Comparison of ENCODE assay signal across 23 mouse cellular contexts in genomic region chr9:60063191-60063720, GRCm38 (mm10).
DNase-seq lines count a peak whose midpoint lies in the region; ATAC-seq lines count a peak whose summit lies in the region.
"Had no signal": no experiment of that assay in that cellular context is flagged by ENCODE, and none has a peak within 500 bp of the region (broad histone marks: within the 10 kb centered on the region; RNA-seq: fewer than 3 reads in every experiment).

No protein-coding gene starts in this region.

- no peaks in the 10 kb centered on the region for H3K36me3 ChIP-seq in limb, embryonic 15.5 days
- no peaks in the 10 kb centered on the region for H3K36me3 ChIP-seq in limb, embryonic 10.5 days
- H3K36me3 ChIP-seq in embryonic facial prominence, embryonic 10.5 days (replicated peaks): no peaks in the 10 kb centered on the region
- no peaks in the 10 kb centered on the region for H3K36me3 ChIP-seq in forebrain, embryonic 12.5 days (replicated peaks)
- no peaks in the 10 kb centered on the region for H3K36me3 ChIP-seq in heart, embryonic 12.5 days
- H3K36me3 ChIP-seq: embryonic facial prominence, embryonic 12.5 days; forebrain, embryonic 10.5 days; forebrain, embryonic 15.5 days; G1E; hindbrain, embryonic 10.5 days; intestine, embryonic 15.5 days had no signal

- 0 out of 2 replicates have a peak, but pooled peaks have one; percentile 58 for ATAC-seq in limb, embryonic 15.5 days (ENCODE audit: insufficient number of reproducible peaks, low FRiP score, low TSS enrichment, low read depth)
- no peak for ATAC-seq in forebrain, embryonic 12.5 days (ENCODE audit: low FRiP score)
- no peak for ATAC-seq in heart, embryonic 12.5 days (ENCODE audit: insufficient number of reproducible peaks, low FRiP score)
- ATAC-seq: CD4-positive, CD25-positive, alpha-beta regulatory T cell, adult 4 months; forebrain, embryonic 15.5 days; intestine, embryonic 15.5 days had no signal

- no peak overlapping the region for H3K4me2 ChIP-seq in limb, embryonic 15.5 days
- H3K4me2 ChIP-seq in forebrain, embryonic 12.5 days: no peak overlapping the region
- H3K4me2 ChIP-seq in heart, embryonic 12.5 days: no peak overlapping the region
- H3K4me2 ChIP-seq: embryonic facial prominence, embryonic 12.5 days; forebrain, embryonic 15.5 days; heart, embryonic 11.5 days; hindbrain, embryonic 14.5 days; intestine, embryonic 15.5 days had no signal

- no peaks in the 10 kb centered on the region for H3K4me1 ChIP-seq in limb, embryonic 15.5 days
- 0 out of 2 replicates have a peak, but pooled peaks cover 5% of the 10 kb centered on the region for H3K4me1 ChIP-seq in limb, embryonic 10.5 days
- H3K4me1 ChIP-seq in embryonic facial prominence, embryonic 10.5 days: peaks cover 5% of the 10 kb centered on the region; the same call in 1 of the 2 replicates
- H3K4me1 ChIP-seq in forebrain, embryonic 12.5 days: no peaks in the 10 kb centered on the region
- peaks cover 25% of the 10 kb centered on the region for H3K4me1 ChIP-seq in heart, embryonic 12.5 days (replicated peaks)
- H3K4me1 ChIP-seq: forebrain, embryonic 10.5 days; hindbrain, embryonic 10.5 days; intestine, embryonic 15.5 days had no signal

- no peaks in the 10 kb centered on the region for H3K27me3 ChIP-seq in limb, embryonic 15.5 days
- H3K27me3 ChIP-seq in limb, embryonic 10.5 days (ENCODE audit: low read depth, poor library complexity, severe bottlenecking): no peaks in the 10 kb centered on the region
- H3K27me3 ChIP-seq in embryonic facial prominence, embryonic 10.5 days (replicated peaks; ENCODE audit: low read depth, poor library complexity, severe bottlenecking): no peaks in the 10 kb centered on the region
- no peaks in the 10 kb centered on the region for H3K27me3 ChIP-seq in forebrain, embryonic 12.5 days
- no peaks in the 10 kb centered on the region for H3K27me3 ChIP-seq in heart, embryonic 12.5 days (replicated peaks)
- H3K27me3 ChIP-seq: embryonic facial prominence, embryonic 12.5 days; forebrain, embryonic 15.5 days; intestine, embryonic 15.5 days had no signal

- no peaks in the 10 kb centered on the region for H3K9me3 ChIP-seq in limb, embryonic 15.5 days
- no peaks in the 10 kb centered on the region for H3K9me3 ChIP-seq in limb, embryonic 10.5 days (replicated peaks)
- H3K9me3 ChIP-seq in embryonic facial prominence, embryonic 10.5 days: no peaks in the 10 kb centered on the region
- no peaks in the 10 kb centered on the region for H3K9me3 ChIP-seq in forebrain, embryonic 12.5 days
- no peaks in the 10 kb centered on the region for H3K9me3 ChIP-seq in heart, embryonic 12.5 days (replicated peaks)
- H3K9me3 ChIP-seq: embryonic facial prominence, embryonic 12.5 days; forebrain, embryonic 10.5 days; forebrain, embryonic 15.5 days; G1E; hindbrain, embryonic 10.5 days; intestine, embryonic 15.5 days had no signal

- H3K27ac ChIP-seq in limb, embryonic 15.5 days: peak overlapping the region; percentile 60; the same call in 1 of the 2 replicates
- H3K27ac ChIP-seq in limb, embryonic 10.5 days: no peak overlapping the region
- H3K27ac ChIP-seq in embryonic facial prominence, embryonic 10.5 days (replicated peaks): no peak overlapping the region
- no peak overlapping the region for H3K27ac ChIP-seq in forebrain, embryonic 12.5 days
- no peak overlapping the region for H3K27ac ChIP-seq in heart, embryonic 12.5 days (ENCODE audit: poor library complexity, severe bottlenecking)
- H3K27ac ChIP-seq: embryonic facial prominence, embryonic 12.5 days; forebrain, embryonic 10.5 days; forebrain, embryonic 15.5 days; heart, adult 2 months; hindbrain, embryonic 10.5 days; hindbrain, embryonic 14.5 days; intestine, embryonic 15.5 days had no signal

- WGBS in limb, embryonic 15.5 days: 38% methylated on average over 4 of the region's 4 CpGs
- 69% methylated on average over 4 of the region's 4 CpGs for WGBS in limb, embryonic 10.5 days
- 68% methylated on average over 4 of the region's 4 CpGs for WGBS in embryonic facial prominence, embryonic 10.5 days
- WGBS in forebrain, embryonic 12.5 days: 84% methylated on average over 4 of the region's 4 CpGs
- WGBS in heart, embryonic 12.5 days: 63% methylated on average over 4 of the region's 4 CpGs

- no peak for DNase-seq in limb, embryonic 10.5 days (ENCODE audit: low spot score)
- peak; percentile 85 for DNase-seq in 3T3-L1 (ENCODE audit: low read depth, low spot score)
- peak; percentile 27 for DNase-seq in embryonic facial prominence, embryonic 10.5 days (ENCODE audit: low spot score)
- DNase-seq in fibroblast of lung, adult 2 months (ENCODE audit: low read depth): peak; percentile 47
- no peak for DNase-seq in right cerebral cortex, postnatal 25 days
- DNase-seq: adrenal gland, postnatal 10 days; B cell, adult 2 months; cerebellum, adult 2 months; cerebellum, postnatal 10 days; gastrocnemius, postnatal 10 days; heart, adult 2 months had no signal

- H3K9ac ChIP-seq in limb, embryonic 15.5 days: no peak overlapping the region
- H3K9ac ChIP-seq in forebrain, embryonic 12.5 days: no peak overlapping the region
- no peak overlapping the region for H3K9ac ChIP-seq in heart, embryonic 12.5 days
- H3K9ac ChIP-seq: embryonic facial prominence, embryonic 12.5 days; forebrain, embryonic 15.5 days; hindbrain, embryonic 14.5 days; intestine, embryonic 15.5 days had no signal

- no peak overlapping the region for H3K4me3 ChIP-seq in limb, embryonic 15.5 days
- H3K4me3 ChIP-seq in limb, embryonic 10.5 days: no peak overlapping the region
- no peak overlapping the region for H3K4me3 ChIP-seq in embryonic facial prominence, embryonic 10.5 days
- no peak overlapping the region for H3K4me3 ChIP-seq in forebrain, embryonic 12.5 days (replicated peaks)
- H3K4me3 ChIP-seq in heart, embryonic 12.5 days: no peak overlapping the region
- H3K4me3 ChIP-seq: embryonic facial prominence, embryonic 12.5 days; forebrain, embryonic 10.5 days; forebrain, embryonic 15.5 days; heart, adult 2 months; hindbrain, embryonic 10.5 days; intestine, embryonic 15.5 days had no signal

Comparison
In these comparisons a context has a peak if more than half of its experiments do, and no peak if none do; other contexts are left out.
1. DNase-seq: peak in 3T3-L1 (single experiment), embryonic facial prominence, embryonic 10.5 days (single experiment) and fibroblast of lung, adult 2 months (single experiment); none in limb, embryonic 10.5 days (single experiment) and right cerebral cortex, postnatal 25 days (single experiment).